Mouse (Mus musculus) cerebellum, adult 2 months (tissue): ENCODE data around the gene Abca4.

ENCODE experiments used
- CTCF ChIP-seq: fragments of 200-500 bp; IDR thresholded peaks from 2 replicates; pipeline ENCODE4 v1.5.1; 2011; ENCODE audit warnings: low read depth, mild to moderate bottlenecking, control low read depth, low read length, moderate library complexity, borderline replicate concordance; ENCODE audit not compliant: insufficient read depth
- POLR2A ChIP-seq: fragments of 200-500 bp; IDR thresholded peaks from 2 replicates; pipeline ENCODE4 v1.6.1; 2011; ENCODE audit warnings: low read length, control low read depth, borderline replicate concordance; ENCODE audit not compliant: insufficient read depth

DNA sequence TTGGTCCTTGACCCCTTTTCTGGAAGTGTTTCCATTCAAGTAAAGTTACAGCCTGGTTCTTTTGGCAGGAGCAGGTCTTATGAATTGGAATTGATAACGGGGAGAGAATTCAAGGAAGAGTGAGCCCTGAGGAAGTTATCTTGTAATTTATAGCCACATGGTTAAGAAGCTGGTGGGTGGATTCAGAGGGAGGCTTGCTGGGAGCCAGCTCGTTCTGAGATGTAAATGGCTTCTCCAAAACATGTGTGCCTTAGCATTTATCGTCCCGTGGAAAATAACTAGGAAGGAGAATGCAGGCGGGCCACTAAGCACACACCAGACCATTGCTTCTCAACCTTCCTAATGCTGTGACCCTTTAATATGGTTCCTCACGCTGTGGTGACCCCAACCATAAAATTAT lies 34.9 kb downstream of the Abca4 start:
- TF ChIP-seq CTCF = no peak
- no peak for TF ChIP-seq POLR2A
